Mouse (Mus musculus): ENCODE measurements around the gene Wipi2.

DNA sequence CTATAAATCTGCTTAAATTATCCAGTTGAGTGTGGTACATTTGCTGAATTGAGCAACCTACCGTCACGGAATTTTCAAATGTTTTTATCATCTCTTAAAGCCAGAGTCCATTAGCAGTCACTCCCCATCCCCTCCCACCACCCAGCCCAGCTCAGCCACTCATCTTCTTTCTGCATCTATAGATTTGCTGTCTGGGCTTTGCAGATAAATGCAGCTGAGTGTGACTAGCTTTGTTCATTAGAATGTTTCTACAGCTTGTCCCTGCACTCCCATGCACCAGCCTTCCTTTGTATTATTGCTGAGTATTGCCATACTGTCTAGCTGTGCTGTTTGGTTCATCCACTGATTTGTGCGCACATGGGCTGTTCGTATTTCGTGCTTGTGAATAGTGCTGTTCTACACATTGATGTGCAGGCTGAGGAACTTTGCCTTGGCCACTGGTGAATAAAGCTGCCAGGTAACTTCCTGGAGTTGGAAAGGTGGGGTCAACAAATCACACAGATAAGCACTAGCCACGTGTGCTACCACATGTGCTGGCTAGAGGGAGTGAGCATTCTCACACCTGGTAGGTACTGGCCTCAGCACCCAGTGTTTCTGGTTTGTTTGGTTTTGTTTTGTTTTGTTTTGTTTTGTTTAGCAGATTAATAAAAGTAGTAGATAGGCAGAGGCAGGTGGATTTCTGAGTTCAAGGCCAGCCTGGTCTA is 23.4 kb downstream of the Wipi2 start:
- TF ChIP-seq CTCF (IDR thresholded peaks at IDR 0.05; ENCODE audit: control insufficient read depth, insufficient read depth, low read length) = no peak
- no peak for TF ChIP-seq POLR2A (IDR thresholded peaks at IDR 0.05; ENCODE audit: borderline replicate concordance, control insufficient read depth, low read depth, low read length)
